Mouse (Mus musculus) spleen, adult 2 months (tissue): ENCODE data around the gene Rap1a.

Experiments
- CTCF ChIP-seq: fragments of 200-500 bp; IDR thresholded peaks from 2 replicates; pipeline ENCODE4 v1.5.1; 2011; ENCODE audit warnings: mild to moderate bottlenecking, inconsistent platforms; ENCODE audit not compliant: insufficient read depth, insufficient read length, insufficient replicate concordance; ENCODE audit errors: extremely low read depth
- POLR2A ChIP-seq: fragments of 200-500 bp; IDR thresholded peaks from 2 replicates; pipeline ENCODE4 v1.6.1; 2011; ENCODE audit warnings: low read depth, low read length, inconsistent platforms

GRCm38 (mm10) chr3:105768529-105768928, 32.6 kb downstream of the Rap1a start:
- TF ChIP-seq CTCF (no peak), POLR2A (no peak)
